Mouse (Mus musculus) embryo, embryonic 11 days (tissue): ENCODE measurements around the gene Ing1.
A peak's percentile ranks its signal among the peaks of the same experiment; 100 is the strongest.

Experiments
- DNase-seq: peaks from one replicate; pipeline ENCODE4 v3.0.0-alpha.2; 2015

The Ing1 gene

DNA sequence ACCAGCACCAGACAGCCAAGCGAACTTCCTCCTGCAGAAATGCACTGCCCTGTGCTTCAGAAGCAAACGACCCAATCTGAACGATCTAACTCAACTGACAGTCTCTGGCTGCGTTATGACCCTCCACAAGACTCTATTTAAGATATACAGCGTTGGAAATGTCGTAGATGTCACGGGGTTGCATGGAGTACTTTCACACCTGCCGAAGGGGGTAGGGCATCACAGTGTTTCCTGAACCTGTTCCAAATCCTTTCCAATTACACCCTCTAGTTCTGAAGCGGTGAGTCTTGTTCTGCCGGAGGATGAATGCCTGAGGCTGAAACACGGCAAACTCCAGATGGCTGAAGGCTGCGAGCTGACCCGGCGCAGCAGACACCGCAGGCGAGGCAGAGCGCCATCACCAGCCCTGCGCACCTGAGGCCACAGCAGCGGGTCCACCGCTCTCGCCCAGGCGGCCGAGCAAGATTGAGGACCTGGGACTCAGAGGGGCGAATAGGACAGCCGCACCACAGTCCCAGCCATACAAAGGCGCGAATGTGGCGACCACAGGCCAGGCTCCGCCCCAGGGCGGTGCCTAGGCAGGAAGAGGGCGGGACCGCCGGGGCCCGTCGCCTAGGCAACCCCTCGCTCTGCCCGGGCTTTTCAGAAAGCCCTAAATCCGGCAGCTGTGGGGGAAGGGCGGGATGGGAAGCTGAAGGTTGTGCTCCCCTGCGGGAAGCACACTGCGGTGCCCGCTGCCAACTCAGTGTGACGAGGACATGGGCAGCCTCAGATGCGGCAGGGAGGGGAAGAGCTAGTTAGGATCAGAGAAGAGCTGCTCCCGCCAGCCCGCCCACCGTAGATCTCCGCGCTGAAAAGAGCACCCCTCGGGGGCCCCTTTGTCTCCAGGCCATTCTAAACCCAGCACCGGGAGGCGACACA, at the start of gene Ing1:
Gene Ing1 (plus strand): TSS at position 773 of the 921 bp plus-strand sequence.
- peak; percentile 98 for DNase-seq

GRCm38 (mm10) chr8:11506074-11506473, 49.3 kb upstream of the Ing1 start:
- no peak for DNase-seq

GRCm38 (mm10) chr8:11506802-11507201, 48.6 kb upstream of the Ing1 start:
- DNase-seq = peak; percentile 66

DNA sequence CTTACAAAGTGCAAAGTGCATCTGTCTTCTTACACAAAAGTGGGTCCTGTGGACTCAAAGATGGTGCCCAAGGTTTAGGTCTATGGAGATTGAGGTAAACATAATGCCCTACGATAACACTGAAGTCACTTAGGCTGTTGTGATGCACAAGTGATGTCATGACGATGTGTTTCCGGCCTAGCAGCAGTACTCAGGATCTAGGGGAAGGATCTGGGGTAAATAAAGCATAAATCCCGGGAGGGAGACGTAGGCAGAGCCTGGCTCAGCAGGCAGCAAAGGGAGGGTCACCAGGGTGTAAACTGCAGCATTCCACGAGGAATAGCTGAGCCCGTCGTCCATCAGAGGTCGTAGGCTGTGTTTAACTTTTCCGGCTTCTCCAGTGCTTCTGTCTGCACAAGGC, 46.5 kb upstream of the Ing1 start:
- DNase-seq = no peak

- no peak for DNase-seq
Measured at GRCm38 (mm10) chr8:11510971-11511370, 44.4 kb upstream of the Ing1 start.

DNA sequence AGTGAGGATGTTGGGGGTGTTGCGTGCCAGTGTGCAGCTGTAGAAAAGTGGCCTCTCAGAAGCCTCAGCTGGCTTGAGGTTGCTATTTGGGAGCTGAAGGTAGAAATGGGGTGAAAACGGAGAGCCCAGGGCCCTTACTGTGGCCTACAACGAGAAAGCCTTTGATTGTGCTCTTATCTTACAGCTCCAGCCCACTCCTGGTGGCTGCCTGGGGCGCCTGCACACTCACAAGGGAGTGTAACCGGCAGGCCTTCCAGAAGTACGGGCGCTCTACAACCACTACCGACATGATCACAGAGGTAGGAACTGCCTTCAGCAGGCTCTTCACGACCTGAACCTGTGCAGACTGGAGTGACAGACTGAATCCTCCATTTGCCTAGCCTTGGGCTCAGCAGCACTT, 42.7 kb upstream of the Ing1 start:
- no peak for DNase-seq

DNA sequence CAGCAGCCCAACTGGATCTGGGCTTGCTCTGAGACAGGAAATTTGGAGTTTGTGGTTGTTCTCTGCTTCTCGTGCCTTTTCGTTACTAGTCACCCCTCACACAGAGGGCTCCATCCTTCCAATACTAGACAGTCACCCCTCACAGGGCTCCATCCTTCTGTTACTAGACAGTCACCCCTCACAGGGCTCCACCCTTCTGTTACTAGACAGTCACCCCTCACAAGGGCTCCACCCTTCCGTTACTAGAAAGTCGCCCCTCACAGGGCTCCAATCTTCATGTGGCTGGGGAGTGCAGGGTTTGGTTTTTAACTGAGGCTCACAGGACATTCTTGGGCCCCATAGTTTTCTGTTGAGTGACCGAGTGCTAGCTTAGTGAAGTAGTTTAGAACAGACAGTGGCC, 42.1 kb upstream of the Ing1 start:
- no peak for DNase-seq

- DNase-seq = no peak
Measured at GRCm38 (mm10) chr8:11516292-11516691, 39.1 kb upstream of the Ing1 start.

DNA sequence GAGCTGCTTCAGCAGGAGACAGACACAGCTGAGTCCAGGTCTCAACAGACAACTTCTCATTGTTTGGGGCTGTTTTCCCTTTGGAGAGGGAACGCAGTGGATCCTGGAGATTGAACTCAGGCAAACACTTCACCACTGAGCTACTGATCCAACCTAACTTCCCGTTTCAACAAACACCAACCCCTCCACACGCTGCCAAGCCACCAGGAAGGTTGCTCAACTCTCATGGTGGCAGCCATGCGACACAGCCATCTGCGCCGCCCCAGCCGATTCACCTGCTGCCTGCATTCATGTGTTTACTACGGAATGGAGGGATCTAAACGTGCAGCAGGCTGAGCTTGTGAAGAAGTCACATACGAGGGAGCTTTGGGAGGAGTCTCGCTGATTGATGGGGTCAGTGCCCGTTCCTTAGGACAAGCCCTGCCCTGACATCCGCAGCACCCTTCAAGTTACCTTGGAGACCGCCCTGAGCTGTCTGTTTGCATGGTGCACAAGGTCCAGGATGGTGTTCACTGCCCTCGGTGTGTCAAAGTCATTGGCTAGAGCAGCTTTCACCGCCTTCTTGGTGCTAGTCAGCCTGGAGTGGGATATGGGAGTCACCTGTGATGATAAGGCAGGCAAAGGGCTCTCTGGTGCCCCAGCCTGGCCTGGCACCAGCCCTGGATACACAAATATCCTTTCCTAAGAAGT, 37.9 kb upstream of the Ing1 start:
- DNase-seq = no peak

DNA sequence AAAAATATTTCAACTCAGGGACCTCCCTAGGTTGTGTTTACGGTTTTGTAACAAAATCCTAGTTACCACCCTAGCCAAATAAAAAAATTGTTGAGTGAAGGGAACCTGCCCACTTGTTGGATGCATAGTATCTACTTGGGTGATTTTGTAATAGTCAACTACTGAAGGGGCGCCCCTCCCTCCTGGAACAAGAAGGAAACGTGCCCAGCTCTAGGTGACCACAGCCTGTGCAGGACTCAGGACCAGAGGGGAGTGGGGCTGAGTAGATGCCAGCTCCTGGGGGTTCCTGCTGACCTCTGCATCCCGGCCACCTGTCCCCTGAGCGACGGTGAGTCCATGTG, 37.3 kb upstream of the Ing1 start:
- no peak for DNase-seq

- DNase-seq = no peak
Measured at GRCm38 (mm10) chr8:11518676-11519075, 36.7 kb upstream of the Ing1 start.

GRCm38 (mm10) chr8:11523331-11523730, 32.0 kb upstream of the Ing1 start:
- DNase-seq = no peak

DNA sequence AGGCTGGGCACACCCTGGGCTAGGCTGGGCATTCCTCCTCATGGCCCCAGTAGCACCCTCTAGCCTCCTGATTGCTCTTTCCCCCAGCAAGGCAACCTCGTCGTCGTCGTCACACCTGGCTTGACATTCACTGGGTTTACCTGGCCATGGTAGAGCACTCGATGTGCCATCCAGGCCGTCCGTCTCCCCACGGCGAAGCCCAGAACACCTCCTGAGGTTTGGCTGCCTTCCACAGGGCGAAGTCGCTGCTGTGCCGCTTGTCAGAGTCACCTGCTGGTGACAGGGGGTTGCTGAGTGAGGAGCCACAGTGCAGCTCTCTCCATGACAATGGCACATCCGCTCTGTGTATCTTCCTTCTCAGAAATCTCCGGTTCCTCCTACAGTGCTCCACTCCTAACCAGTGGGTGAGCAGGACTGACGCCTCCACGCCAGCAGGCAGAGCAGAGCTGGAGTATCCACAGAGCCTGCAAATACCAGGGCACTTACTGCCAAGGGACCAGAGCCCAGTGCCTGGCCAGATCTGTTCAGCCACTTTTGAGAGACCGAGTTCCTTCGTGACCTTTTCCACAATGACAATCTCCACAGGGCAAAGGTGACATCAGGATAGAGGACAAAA, 25.1 kb upstream of the Ing1 start:
- no peak for DNase-seq

- no peak for DNase-seq
Measured at GRCm38 (mm10) chr8:11530849-11531248, 24.5 kb upstream of the Ing1 start.

- DNase-seq = no peak
Measured at GRCm38 (mm10) chr8:11534494-11534893, 20.9 kb upstream of the Ing1 start.

- no peak for DNase-seq
Measured at GRCm38 (mm10) chr8:11539049-11539448, 16.3 kb upstream of the Ing1 start.

DNA sequence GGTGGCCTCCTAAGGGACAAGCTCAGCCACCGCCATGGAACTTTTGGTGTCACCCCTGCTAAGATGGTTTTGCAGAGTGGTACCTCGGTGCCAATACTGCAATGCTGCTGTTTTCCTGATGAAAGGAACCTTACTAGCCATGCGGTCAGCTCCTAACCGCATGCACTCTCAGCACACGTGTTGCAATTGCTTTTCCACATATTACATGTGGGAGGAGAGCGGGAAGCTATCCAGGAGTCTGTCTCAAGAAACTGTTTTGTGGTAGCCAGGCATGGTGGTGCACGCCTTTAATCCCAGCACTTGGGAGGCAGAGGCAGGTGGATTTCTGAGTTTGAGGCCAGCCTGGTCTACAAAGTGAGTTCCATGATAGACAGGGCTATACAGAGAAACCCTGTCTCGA, 15.2 kb upstream of the Ing1 start:
- DNase-seq = no peak

DNA sequence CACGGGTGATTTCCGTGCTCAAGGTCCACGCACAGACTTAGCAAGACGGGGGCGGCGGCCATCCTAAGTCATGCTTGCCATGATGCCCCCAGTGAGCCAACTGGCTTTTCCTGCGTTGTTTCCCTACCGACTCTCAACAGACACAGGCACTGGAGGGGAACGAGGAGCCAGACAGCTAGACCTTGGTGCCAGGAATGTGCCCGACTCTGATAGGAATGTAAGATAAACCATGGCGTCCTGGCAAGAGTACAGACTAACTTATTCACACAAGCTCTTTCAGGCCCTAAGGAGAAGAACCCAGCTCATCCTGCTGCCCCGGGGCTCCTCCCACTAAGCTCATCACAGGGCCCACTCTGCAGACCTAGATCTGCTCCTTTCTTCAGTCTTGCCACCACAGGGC, 13.3 kb upstream of the Ing1 start:
- no peak for DNase-seq

DNA sequence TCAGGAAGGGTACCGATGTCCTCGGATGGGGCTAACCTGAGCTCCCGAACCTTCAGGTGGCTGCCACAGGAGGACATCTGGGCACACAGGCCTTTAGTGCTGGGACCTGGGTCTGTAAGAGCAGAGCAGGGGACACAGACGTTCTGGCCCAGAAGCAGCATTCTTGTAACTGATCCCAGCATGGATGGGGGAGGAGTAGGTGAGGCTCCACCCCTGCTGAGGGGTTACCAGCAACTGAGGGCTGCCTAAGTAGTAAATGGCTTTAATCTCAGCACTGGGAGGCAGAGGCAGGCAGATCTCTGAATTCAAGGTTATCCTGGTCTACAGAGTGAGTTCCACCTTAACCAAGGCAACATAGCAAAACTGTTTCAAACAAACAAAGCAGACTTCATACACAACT, 12.5 kb upstream of the Ing1 start:
- no peak for DNase-seq

GRCm38 (mm10) chr8:11544386-11544785, 11.0 kb upstream of the Ing1 start:
- DNase-seq = peak; percentile 36

- peak; percentile 29 for DNase-seq
Measured at GRCm38 (mm10) chr8:11547063-11547462, 8.3 kb upstream of the Ing1 start.

DNA sequence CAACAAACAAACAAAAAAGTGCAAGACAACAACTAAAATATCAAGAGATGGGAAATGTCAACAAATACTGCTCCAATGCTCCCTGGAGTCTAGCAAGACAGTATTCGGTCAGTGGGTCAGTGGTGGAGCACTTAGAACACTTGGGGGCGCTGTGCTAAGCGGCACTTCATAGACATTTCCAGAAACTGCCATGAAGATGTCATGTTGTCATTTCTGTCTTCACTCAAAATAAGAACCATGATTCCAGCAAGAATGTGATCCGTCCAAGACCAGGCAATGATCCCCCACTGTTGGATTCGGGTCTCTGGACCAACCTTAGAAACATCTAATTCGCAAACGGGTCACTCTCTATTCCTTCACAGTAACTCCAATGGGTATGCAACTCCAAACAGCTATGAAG, 5.7 kb upstream of the Ing1 start:
- DNase-seq = peak; percentile 77

DNA sequence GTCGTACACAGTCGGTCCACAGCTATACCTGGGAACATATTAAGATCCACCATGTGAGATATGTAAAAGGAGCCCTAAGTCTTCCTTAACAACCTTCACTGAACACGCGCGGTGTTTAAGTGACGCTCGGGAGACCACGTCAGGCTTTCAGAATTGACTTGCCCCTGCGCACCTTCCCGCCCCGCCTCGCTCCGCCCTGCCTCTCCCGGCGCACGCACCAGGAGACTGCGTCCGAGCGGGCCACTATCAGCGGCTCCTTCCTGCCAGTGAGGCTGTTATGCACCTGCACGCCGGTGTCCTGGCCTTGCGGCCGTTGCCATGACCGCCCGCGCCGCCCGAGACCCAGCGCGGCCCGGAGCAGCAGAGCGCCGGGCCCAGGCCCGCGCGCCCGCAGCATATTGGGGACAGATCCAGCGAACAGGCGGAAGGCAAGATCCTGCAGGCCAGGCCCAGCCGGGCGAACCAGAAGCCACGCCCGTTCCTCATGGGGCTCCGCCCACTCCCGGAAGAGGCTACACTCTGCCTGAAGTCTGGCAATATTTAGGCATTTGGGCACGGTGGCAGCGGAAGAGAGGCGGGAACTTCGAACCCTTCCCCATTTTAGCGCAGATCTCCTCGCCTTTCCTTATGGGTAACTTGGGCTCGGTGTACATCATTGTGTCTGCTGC, 5.0 kb upstream of the Ing1 start, which contains the start of gene Cars2:
Gene Cars2 (minus strand): TSS at position 503 of the 668 bp plus-strand sequence.
- peak; percentile 93 for DNase-seq
